Mouse (Mus musculus): Measurements from ENCODE around the gene Bcl7c. TPM values are rescaled to one million over a fixed set of nuclear protein-coding genes. Genes with fewer than 3 reads are reported as not detected.
"Not testable (repeated sequence)": the region's sequence is repeated elsewhere in the genome, so short reads cannot be mapped to it uniquely, and the experiment has no call there.

The Bcl7c gene
- total RNA-seq, 2 experiments from 2014 or later: 20.1 to 26.6 TPM

- TF ChIP-seq CTCF (conservative IDR thresholded peaks at IDR 0.05): no peak
- Histone ChIP-seq H3K4me3 (no peak overlapping the region), H3K27ac (no peak overlapping the region)
- no peak for DNase-seq (ENCODE audit: low spot score in 2 of 2)
These were observed 36.6 kb downstream of the Bcl7c start for GRCm38 (mm10) chr7:127671880-127672774.

DNA sequence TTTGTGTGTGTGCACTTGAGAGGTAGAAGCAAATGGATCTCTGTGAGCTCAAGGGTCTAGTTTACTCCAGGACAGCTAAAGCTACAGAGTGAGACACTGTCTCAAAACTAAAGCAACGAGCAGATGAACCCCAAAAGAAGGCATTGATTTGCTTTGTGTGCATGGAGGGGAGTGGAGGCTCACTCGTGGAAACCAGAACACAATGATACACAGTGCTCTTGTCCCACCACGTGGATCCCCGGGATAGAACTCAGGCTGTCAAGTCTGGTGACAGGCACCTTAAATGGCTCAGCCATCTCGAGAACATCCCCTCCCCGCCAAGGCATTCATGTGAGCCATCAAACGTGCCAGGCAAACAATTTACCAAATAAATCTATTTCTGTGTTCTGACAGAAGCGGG, 41.6 kb downstream of the Bcl7c start:
- H3K27ac ChIP-seq: peak overlapping the region; percentile 61
- peak; percentile 24 to 30 for DNase-seq (ENCODE audit: low spot score in 2 of 2)
- no peak for TF ChIP-seq CTCF (conservative IDR thresholded peaks at IDR 0.05)
- H3K4me3 ChIP-seq: no peak overlapping the region

DNA sequence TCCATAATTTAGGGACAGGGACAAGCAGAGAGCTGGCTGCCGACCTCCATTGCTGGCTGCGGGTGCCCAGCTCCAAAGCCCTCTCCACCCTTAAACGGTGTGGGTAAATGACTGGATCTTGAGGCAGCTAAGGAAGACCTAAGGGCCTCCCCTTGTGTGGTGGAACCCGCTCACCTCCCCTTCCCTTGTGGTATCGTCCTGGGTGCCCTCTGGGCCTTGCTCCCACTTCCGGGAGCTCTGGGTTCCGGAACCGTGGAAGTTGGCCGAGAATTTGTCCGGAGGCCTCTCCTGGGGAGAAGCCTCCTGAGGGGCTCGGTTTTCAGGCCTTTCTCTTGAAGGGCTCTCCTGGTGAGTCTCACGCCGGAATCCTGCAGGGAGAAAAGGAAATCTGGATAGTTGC, 42.1 kb downstream of the Bcl7c start:
- no peak for DNase-seq (ENCODE audit: low spot score in 2 of 2)
- no peak for TF ChIP-seq CTCF (conservative IDR thresholded peaks at IDR 0.05)
- Histone ChIP-seq H3K4me3 (no peak overlapping the region), H3K27ac (peak overlapping the region; percentile 61)

DNA sequence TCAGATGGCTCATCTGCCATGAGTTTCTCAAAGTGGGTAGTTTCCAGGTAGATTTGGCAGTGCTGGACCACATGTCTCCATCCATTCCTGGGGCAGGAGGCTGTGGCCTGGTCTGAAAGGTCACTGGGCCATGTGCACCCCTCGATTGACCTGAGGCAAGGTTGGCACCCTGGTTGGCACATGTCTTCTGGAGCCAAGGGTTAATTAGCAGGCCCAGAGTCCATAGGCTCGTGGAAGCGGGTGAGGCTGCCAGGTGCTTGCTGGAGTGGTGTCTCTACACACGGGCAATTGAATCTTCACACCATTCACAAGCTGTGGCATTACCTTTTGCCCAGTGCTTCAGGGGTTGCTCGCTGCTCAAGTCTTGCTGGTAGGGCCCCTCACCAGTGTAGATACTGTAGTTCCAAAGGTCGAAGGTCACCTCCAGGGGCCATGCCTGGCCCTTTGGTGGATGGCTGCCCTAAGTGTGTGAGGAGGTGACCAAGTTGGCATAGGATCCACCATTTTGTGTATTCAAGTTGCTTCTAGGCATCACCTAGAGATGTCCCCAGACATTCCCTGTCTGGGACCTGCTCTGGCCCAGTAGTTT, 42.6 kb downstream of the Bcl7c start:
- TF ChIP-seq CTCF (conservative IDR thresholded peaks at IDR 0.05): no peak
- Histone ChIP-seq H3K4me3 (no peak overlapping the region), H3K27ac (no peak overlapping the region)
- no peak for DNase-seq (ENCODE audit: low spot score in 2 of 2)

DNA sequence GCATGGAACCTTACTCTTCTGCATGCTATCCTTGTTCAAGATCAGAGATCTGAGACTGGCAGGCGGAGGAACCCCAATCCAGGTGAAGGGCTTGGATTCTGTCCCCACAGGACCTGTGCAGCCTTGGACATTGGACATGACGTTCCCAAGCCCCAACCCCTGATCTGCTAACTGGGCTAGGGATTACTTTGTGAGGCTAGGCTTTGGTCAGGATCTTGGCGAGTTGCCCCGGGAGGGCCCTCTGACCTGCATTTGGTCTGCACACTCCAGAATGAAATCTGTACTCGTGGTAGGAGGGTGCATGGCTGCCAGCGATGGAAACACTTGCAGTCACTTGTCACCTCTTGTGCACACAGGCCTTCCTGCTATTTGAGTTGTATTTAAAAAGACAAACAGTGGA, 45.8 kb downstream of the Bcl7c start:
- Histone ChIP-seq H3K4me3 (no peak overlapping the region), H3K27ac (no peak overlapping the region)
- DNase-seq (ENCODE audit: low spot score in 2 of 2): no peak
- no peak for TF ChIP-seq CTCF (conservative IDR thresholded peaks at IDR 0.05)

DNA sequence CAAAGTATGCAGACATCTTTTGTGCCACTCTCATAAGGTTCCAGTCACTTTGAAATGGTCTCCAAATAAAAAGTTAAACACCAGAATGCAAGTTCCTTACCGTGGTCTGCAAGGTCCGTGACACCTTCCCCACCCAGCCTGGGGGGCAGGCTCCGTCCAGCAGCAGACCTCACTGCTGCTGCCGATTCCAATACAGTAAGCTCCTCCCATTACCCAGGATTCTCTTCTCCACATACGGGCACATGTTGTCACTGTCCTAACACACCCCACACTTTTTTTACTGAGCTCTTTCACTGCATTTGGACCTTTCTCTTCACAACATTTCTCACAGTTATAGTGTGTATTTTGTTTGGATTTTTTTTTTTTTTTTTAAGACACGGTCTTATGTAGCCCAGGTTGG, 46.9 kb downstream of the Bcl7c start:
- no peak for DNase-seq (ENCODE audit: low spot score in 2 of 2)
- no peak overlapping the region for H3K27ac ChIP-seq
- no peak for TF ChIP-seq CTCF (conservative IDR thresholded peaks at IDR 0.05)
- H3K4me3 ChIP-seq: no peak overlapping the region

- no peak overlapping the region for H3K27ac ChIP-seq
- TF ChIP-seq CTCF (conservative IDR thresholded peaks at IDR 0.05): peak; percentile 48
- H3K4me3 ChIP-seq: no peak overlapping the region
- DNase-seq (ENCODE audit: low spot score in 2 of 2): no peak
These were observed 47.9 kb downstream of the Bcl7c start for GRCm38 (mm10) chr7:127660882-127661281.

DNA sequence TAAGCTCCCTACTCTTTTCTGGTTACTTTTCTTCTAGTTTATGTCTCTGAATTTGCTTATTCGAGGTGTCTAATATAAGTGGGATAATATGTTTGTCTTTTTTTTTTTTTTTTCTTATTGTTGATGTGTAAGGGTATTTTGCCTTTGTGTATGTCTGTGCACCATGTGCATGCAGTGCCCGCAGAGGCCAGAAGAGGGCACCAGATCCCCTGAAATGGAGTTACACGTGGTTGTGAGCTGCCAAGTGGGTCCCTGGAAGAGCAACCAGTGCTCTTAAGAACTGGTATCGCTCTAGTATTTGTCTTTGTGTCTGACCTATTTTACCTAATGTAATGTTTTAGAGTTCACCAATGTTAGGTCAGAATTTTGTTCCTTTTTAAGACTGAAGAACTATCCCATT, 51.8 kb downstream of the Bcl7c start:
- DNase-seq (ENCODE audit: low spot score in 2 of 2): peak in 1 of 2 experiments; percentile 51
- no peak overlapping the region for H3K4me3 ChIP-seq
- no peak overlapping the region for H3K27ac ChIP-seq
- TF ChIP-seq CTCF (conservative IDR thresholded peaks at IDR 0.05): peak; percentile 79

GRCm38 (mm10) chr7:127654318-127654717, 54.4 kb downstream of the Bcl7c start:
- no peak for TF ChIP-seq CTCF (conservative IDR thresholded peaks at IDR 0.05)
- DNase-seq (ENCODE audit: low spot score in 2 of 2): no peak
- Histone ChIP-seq H3K4me3 (no peak overlapping the region), H3K27ac (no peak overlapping the region)

- DNase-seq (ENCODE audit: low spot score in 2 of 2): no peak
- Histone ChIP-seq H3K27ac (no peak overlapping the region), H3K4me3 (no peak overlapping the region)
- TF ChIP-seq CTCF (conservative IDR thresholded peaks at IDR 0.05): no peak
These were observed 56.7 kb downstream of the Bcl7c start for GRCm38 (mm10) chr7:127652050-127652449.

GRCm38 (mm10) chr7:127651624-127652023, 57.1 kb downstream of the Bcl7c start:
- TF ChIP-seq CTCF (conservative IDR thresholded peaks at IDR 0.05): no peak
- Histone ChIP-seq H3K4me3 (no peak overlapping the region), H3K27ac (no peak overlapping the region)
- DNase-seq (ENCODE audit: low spot score in 2 of 2): no peak

DNA sequence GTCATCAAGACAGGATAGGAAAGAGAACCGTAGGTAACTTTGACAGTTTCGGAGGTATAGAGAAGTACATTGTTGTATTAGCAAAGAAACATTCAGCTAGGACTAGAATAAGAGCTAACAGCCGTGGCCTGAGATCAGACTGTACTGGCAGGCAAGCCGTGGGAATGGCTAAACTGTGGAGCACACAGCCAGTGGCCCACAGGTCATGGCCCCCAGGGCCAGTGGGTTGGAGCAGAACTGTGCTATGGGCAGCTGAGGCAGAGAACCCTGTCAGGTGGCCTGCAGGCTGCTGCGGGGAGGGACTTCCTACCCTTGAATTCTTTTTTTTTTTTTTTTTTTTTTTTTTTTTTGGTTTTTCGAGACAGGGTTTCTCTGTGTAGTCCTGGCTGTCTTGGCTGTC, 59.5 kb downstream of the Bcl7c start:
- H3K4me3 ChIP-seq: no peak overlapping the region
- H3K27ac ChIP-seq: no peak overlapping the region
- DNase-seq (ENCODE audit: low spot score in 2 of 2): no peak
- no peak for TF ChIP-seq CTCF (conservative IDR thresholded peaks at IDR 0.05)

DNA sequence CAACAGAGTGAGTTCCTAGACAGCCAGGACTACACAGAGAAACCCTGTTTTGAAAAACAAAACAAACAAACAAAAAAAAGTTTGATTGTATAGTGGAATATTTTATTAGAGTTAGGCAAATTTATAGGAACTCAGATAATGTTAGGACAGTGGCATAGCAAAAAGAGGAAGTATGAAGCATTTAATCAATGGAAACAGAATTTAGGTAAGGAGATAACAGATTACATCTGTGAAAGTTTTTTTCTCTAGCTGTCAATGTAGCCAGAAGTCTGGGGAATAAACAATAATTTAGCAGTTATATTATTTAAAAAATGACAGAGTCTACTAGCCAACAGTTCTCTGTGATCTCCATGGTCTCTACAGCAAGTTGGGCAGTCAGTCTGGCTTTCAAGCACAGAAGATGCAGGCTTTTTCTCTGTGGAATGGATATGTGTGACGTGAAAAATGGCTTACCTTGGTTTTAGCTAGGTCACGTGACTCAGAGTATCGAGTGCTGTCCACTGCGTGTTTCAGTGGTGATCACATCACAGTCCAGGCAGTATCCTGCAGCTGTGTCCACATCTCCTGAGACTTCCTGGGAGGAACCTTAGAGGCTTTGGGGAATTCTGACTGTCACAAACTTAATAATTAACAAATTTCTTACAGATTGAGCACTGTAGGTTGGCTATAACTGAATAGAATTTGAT, 60.1 kb downstream of the Bcl7c start:
- no peak for DNase-seq (ENCODE audit: low spot score in 2 of 2)
- H3K4me3 ChIP-seq: no peak overlapping the region
- no peak for TF ChIP-seq CTCF (conservative IDR thresholded peaks at IDR 0.05)
- no peak overlapping the region for H3K27ac ChIP-seq

- H3K4me3 ChIP-seq; DNase-seq (ENCODE audit: low spot score in 2 of 2); H3K27ac ChIP-seq: not testable (repeated sequence)
These were observed 61.2 kb downstream of the Bcl7c start for GRCm38 (mm10) chr7:127647576-127647975.

All from layer of hippocampus, adult 2 months (tissue).